In the genomic region with DNA sequence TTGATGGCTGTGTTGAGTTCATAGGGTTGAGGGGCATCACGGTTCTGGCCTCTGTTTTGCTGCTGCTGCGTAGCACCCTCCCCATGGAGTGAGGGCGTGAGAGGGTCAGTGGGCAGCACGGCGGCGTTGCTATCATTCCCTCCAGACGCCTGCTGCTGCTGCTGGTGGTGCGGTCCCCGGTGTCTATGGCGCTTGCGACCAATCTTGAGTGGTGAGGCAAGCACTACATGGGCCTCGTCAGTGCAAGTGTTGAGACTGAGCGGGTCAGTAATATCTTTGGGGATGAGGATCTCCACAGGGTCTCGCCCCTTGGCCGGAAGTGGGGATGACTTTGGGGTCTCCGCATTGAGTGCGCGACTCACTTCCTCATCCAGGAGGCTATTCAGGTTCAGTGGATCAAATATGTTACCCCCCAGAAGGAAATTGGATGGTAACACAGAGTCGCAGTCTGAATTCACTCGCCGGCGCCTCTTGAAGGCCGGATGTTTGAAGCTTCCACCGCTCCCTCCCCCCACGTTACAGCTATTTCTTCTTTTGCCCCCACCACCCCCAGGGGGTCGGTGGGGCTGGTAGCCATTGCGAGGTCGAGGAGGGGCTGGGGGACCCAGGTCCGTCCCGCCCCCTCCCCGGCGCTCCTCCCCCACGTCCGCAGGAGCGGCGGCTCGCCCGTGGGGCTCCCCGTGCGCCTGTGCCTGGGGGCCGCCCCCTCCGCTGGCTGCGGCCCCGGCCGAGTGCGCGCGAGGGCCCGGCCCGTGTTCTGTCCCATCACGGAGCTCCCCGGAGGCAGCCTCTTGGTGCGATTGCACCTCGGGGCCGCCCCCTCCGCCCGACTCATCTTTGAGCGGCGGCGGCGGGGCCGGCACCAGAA, we compare ENCODE assay signal across 8 mouse cellular contexts. TPM values are rescaled to one million over a fixed set of nuclear protein-coding genes. Genes with fewer than 3 reads are reported as not detected.
DNase-seq lines count a peak whose midpoint lies in the region; ATAC-seq and TF ChIP-seq lines count a peak whose summit lies in the region.

No protein-coding gene starts in this region.

- H3K4me3 ChIP-seq in heart, adult 2 months, result peak overlapping the region; percentile 64
- peak overlapping the region; percentile 94 for H3K4me3 ChIP-seq in E14TG2a.4 (replicated peaks; ENCODE audit: low read length)
- peak overlapping the region; percentile 83 for H3K4me3 ChIP-seq in embryonic facial prominence, embryonic 11.5 days (ENCODE audit: low read depth, low read length)
- H3K4me3 ChIP-seq in heart, embryonic 16.5 days (ENCODE audit: low read length), result peak overlapping the region; percentile 84
- peak overlapping the region; percentile 91 for H3K4me3 ChIP-seq in midbrain, embryonic 10.5 days
- H3K4me3 ChIP-seq in stomach, postnatal 0 days (ENCODE audit: low read depth, low read length), result peak overlapping the region; percentile 88

- peak in 1 of 2 experiments; percentile 35 for DNase-seq in heart, adult 2 months
- DNase-seq in heart, postnatal 10 days, result no peak
- DNase-seq in embryonic facial prominence, embryonic 11.5 days (ENCODE audit: low spot score), result peak; percentile 30
- peak; percentile 25 to 41 for DNase-seq in left cerebral cortex, postnatal 36 days (ENCODE audit: low spot score in 2 of 2)
- peak; percentile 34 for DNase-seq in midbrain, embryonic 10.5 days (ENCODE audit: low spot score)
- peak; percentile 64 for DNase-seq in stomach, postnatal 0 days (ENCODE audit: low spot score)

- TF ChIP-seq EP300 in heart, adult 2 months (IDR thresholded peaks at IDR 0.05; ENCODE audit: insufficient read depth, low read depth, low read length), result no peak
- TF ChIP-seq EP300 in stomach, postnatal 0 days (optimal IDR thresholded peaks at IDR 0.05), result no peak

- H3K79me2 ChIP-seq in heart, adult 2 months (replicated peaks; ENCODE audit: control insufficient read depth, insufficient read depth, low read length), result peaks cover 4% of the 10 kb centered on the region; the same call in 1 of the 2 replicates

- no peaks in the 10 kb centered on the region for H3K27me3 ChIP-seq in heart, adult 2 months (ENCODE audit: control insufficient read depth, insufficient read depth, low read length)
- peaks cover 7% of the 10 kb centered on the region for H3K27me3 ChIP-seq in E14TG2a.4 (ENCODE audit: insufficient read depth, low read length)
- no peaks in the 10 kb centered on the region for H3K27me3 ChIP-seq in embryonic facial prominence, embryonic 11.5 days (ENCODE audit: control insufficient read depth, insufficient read depth, low read length)
- H3K27me3 ChIP-seq in heart, embryonic 16.5 days (ENCODE audit: control insufficient read depth, insufficient read depth, low read length), result no peaks in the 10 kb centered on the region
- peaks cover 18% of the 10 kb centered on the region for H3K27me3 ChIP-seq in midbrain, embryonic 10.5 days (ENCODE audit: low read depth, poor library complexity, severe bottlenecking)
- no peaks in the 10 kb centered on the region for H3K27me3 ChIP-seq in stomach, postnatal 0 days (ENCODE audit: control insufficient read depth, insufficient read depth, low read length)

- H3K4me1 ChIP-seq in heart, adult 2 months (ENCODE audit: control insufficient read depth, insufficient read depth, low read length), result peaks cover 19% of the 10 kb centered on the region
- H3K4me1 ChIP-seq in E14TG2a.4 (replicated peaks; ENCODE audit: low read depth, low read length), result peaks cover 60% of the 10 kb centered on the region
- H3K4me1 ChIP-seq in embryonic facial prominence, embryonic 11.5 days (ENCODE audit: control insufficient read depth, insufficient read depth, low read length), result peaks cover 8% of the 10 kb centered on the region
- peaks cover 27% of the 10 kb centered on the region for H3K4me1 ChIP-seq in heart, embryonic 16.5 days (ENCODE audit: control insufficient read depth, insufficient read depth, low read length)
- peaks cover 51% of the 10 kb centered on the region for H3K4me1 ChIP-seq in midbrain, embryonic 10.5 days
- H3K4me1 ChIP-seq in stomach, postnatal 0 days (replicated peaks; ENCODE audit: control insufficient read depth, insufficient read depth), result peaks cover 10% of the 10 kb centered on the region; the same call in 1 of the 2 replicates

- peaks cover 11% of the 10 kb centered on the region for H3K36me3 ChIP-seq in heart, adult 2 months (ENCODE audit: control insufficient read depth, insufficient read depth, low read length)
- H3K36me3 ChIP-seq in E14TG2a.4 (ENCODE audit: insufficient read depth, low read length), result peaks cover 50% of the 10 kb centered on the region
- H3K36me3 ChIP-seq in embryonic facial prominence, embryonic 11.5 days (replicated peaks; ENCODE audit: control insufficient read depth, insufficient read depth, low read depth, low read length), result no peaks in the 10 kb centered on the region; the same call in none of the 2 replicates
- peaks cover 25% of the 10 kb centered on the region for H3K36me3 ChIP-seq in heart, embryonic 16.5 days (ENCODE audit: control insufficient read depth, insufficient read depth)
- H3K36me3 ChIP-seq in midbrain, embryonic 10.5 days, result peaks cover 48% of the 10 kb centered on the region
- peaks cover 15% of the 10 kb centered on the region for H3K36me3 ChIP-seq in stomach, postnatal 0 days (ENCODE audit: control insufficient read depth, insufficient read depth, low read length)

- no peak for TF ChIP-seq CTCF in heart, adult 2 months (IDR thresholded peaks at IDR 0.05)
- TF ChIP-seq CTCF in E14TG2a.4 (conservative IDR thresholded peaks at IDR 0.05; ENCODE audit: low read length), result no peak
- no peak for TF ChIP-seq CTCF in stomach, postnatal 0 days (IDR thresholded peaks at IDR 0.05; ENCODE audit: low read depth)

- no peaks in the 10 kb centered on the region for H3K9me3 ChIP-seq in E14TG2a.4 (ENCODE audit: low read length)
- H3K9me3 ChIP-seq in embryonic facial prominence, embryonic 11.5 days (replicated peaks; ENCODE audit: control insufficient read depth, low read length), result no peaks in the 10 kb centered on the region
- H3K9me3 ChIP-seq in heart, embryonic 16.5 days (replicated peaks; ENCODE audit: control insufficient read depth, low read length), result peaks cover 3% of the 10 kb centered on the region; the same call in 1 of the 2 replicates
- H3K9me3 ChIP-seq in midbrain, embryonic 10.5 days (replicated peaks), result no peaks in the 10 kb centered on the region
- H3K9me3 ChIP-seq in stomach, postnatal 0 days (ENCODE audit: control insufficient read depth, low read length), result no peaks in the 10 kb centered on the region

- intact Hi-C loops in heart, adult 2 months (cut with DNase I), result loop anchor here (2.0 to 10.0 kb wide), 4 partner anchors 253 to 801 kb away; a partner anchor contains a TSS
- intact Hi-C loops in heart, postnatal 10 days (cut with DNase I), result loop anchor here (10.0 kb wide), 1 partner anchor 379 kb away; a partner anchor contains a TSS
- intact Hi-C loops in left cerebral cortex, postnatal 36 days (cut with DNase I), result no loop called here

- WGBS in heart, adult 2 months, result 1% methylated on average over 61 of the region's 62 CpGs
- 5% methylated on average over 58 of the region's 62 CpGs for WGBS in embryonic facial prominence, embryonic 11.5 days
- 2% methylated on average over 52 of the region's 62 CpGs for WGBS in heart, embryonic 16.5 days
- 5% methylated on average over 60 of the region's 62 CpGs for WGBS in midbrain, embryonic 10.5 days
- WGBS in stomach, postnatal 0 days, result 1% methylated on average over 58 of the region's 62 CpGs

- peak overlapping the region; percentile 97 for H3K27ac ChIP-seq in heart, adult 2 months
- H3K27ac ChIP-seq in embryonic facial prominence, embryonic 11.5 days (replicated peaks; ENCODE audit: low read depth, low read length), result peak overlapping the region; percentile 97
- H3K27ac ChIP-seq in heart, embryonic 16.5 days (ENCODE audit: low read length), result peak overlapping the region; percentile 100
- H3K27ac ChIP-seq in midbrain, embryonic 10.5 days (replicated peaks), result peak overlapping the region; percentile 95
- H3K27ac ChIP-seq in stomach, postnatal 0 days (replicated peaks), result peak overlapping the region; percentile 98

- H3K4me2 ChIP-seq in embryonic facial prominence, embryonic 11.5 days (ENCODE audit: low read depth, low read length), result peak overlapping the region; percentile 60
- peak overlapping the region; percentile 90 for H3K4me2 ChIP-seq in heart, embryonic 16.5 days (ENCODE audit: low read depth, low read length)
- peak overlapping the region; percentile 87 for H3K4me2 ChIP-seq in stomach, postnatal 0 days (replicated peaks; ENCODE audit: low read depth)

- H3K9ac ChIP-seq in heart, adult 2 months (ENCODE audit: low read depth, low read length), result peak overlapping the region; percentile 82
- H3K9ac ChIP-seq in embryonic facial prominence, embryonic 11.5 days (replicated peaks; ENCODE audit: low read length), result peak overlapping the region; percentile 95
- H3K9ac ChIP-seq in heart, embryonic 16.5 days (ENCODE audit: low read length), result peak overlapping the region; percentile 91
- H3K9ac ChIP-seq in stomach, postnatal 0 days (ENCODE audit: low read length), result peak overlapping the region; percentile 94

- ATAC-seq in embryonic facial prominence, embryonic 11.5 days (replicated peaks; ENCODE audit: insufficient number of reproducible peaks, low FRiP score, low TSS enrichment, low read depth), result peak; percentile 19
- peak; percentile 2 for ATAC-seq in heart, embryonic 16.5 days (replicated peaks; ENCODE audit: extremely low read depth, insufficient read depth, low FRiP score)
- peak; percentile 25 for ATAC-seq in stomach, postnatal 0 days (ENCODE audit: low FRiP score, low TSS enrichment)

- TF ChIP-seq POLR2A in heart, adult 2 months (IDR thresholded peaks at IDR 0.05; ENCODE audit: insufficient read depth, low read depth, low read length), result no peak

RNA-seq across cellular contexts. Expression of a gene that starts 2.1 kb away (rescaled TPM):
- total RNA-seq in heart, adult 2 months (2021), result 10 to 100 TPM; 21.3 to 26.0 TPM
- polyA plus RNA-seq in heart, adult 2 months (2012; rRNA removed), result 24.1 and 31.5 TPM in 2 replicates
- 10 to 100 TPM; 26.2 to 41.3 TPM for total RNA-seq in heart, postnatal 10 days (2021)
- polyA plus RNA-seq in embryonic facial prominence, embryonic 11.5 days (2014; fragmentation: Nextera tagmentation; extraction: Ambion mirVana), result 11.5 and 12.5 TPM in 2 replicates
- 5.6 and 5.7 TPM in 2 replicates for polyA plus RNA-seq in heart, embryonic 16.5 days (2015; fragmentation: Nextera tagmentation; extraction: Ambion mirVana)
- total RNA-seq in left cerebral cortex, postnatal 36 days (2021), result 10 to 100 TPM; 33.5 to 42.8 TPM
- polyA plus RNA-seq in midbrain, embryonic 10.5 days (2016; fragmentation: Nextera tagmentation; extraction: Ambion mirVana), result 11.7 and 12.5 TPM in 2 replicates
- polyA plus RNA-seq in stomach, postnatal 0 days (2015; fragmentation: Nextera tagmentation; extraction: Ambion mirVana), result 5.8 and 6.8 TPM in 2 replicates

RNA-seq across cellular contexts. Expression of a gene that starts 2.2 kb away (rescaled TPM):
- under 1 TPM; 0.44 to 0.52 TPM for total RNA-seq in heart, adult 2 months (2021)
- polyA plus RNA-seq in heart, adult 2 months (2012; rRNA removed), result 0.39 and 0.50 TPM in 2 replicates
- 1 to 10 TPM; 2.8 to 3.1 TPM for total RNA-seq in heart, postnatal 10 days (2021)
- 22.0 and 23.1 TPM in 2 replicates for polyA plus RNA-seq in embryonic facial prominence, embryonic 11.5 days (2014; fragmentation: Nextera tagmentation; extraction: Ambion mirVana)
- polyA plus RNA-seq in heart, embryonic 16.5 days (2015; fragmentation: Nextera tagmentation; extraction: Ambion mirVana), result 9.6 and 9.9 TPM in 2 replicates
- total RNA-seq in left cerebral cortex, postnatal 36 days (2021), result 1 to 10 TPM; 4.6 to 7.2 TPM
- 13.8 and 16.1 TPM in 2 replicates for polyA plus RNA-seq in midbrain, embryonic 10.5 days (2016; fragmentation: Nextera tagmentation; extraction: Ambion mirVana)
- 2.6 and 2.7 TPM in 2 replicates for polyA plus RNA-seq in stomach, postnatal 0 days (2015; fragmentation: Nextera tagmentation; extraction: Ambion mirVana)

RNA-seq across cellular contexts. Expression of a gene that starts 6.7 kb away (rescaled TPM):
- 10 to 100 TPM in 1 of 2 experiments, 1 to 10 TPM in 1; 7.4 to 10.8 TPM for total RNA-seq in heart, adult 2 months (2021)
- polyA plus RNA-seq in heart, adult 2 months (2012; rRNA removed), result 6.8 and 12.0 TPM in 2 replicates
- 10 to 100 TPM; 13.4 to 17.4 TPM for total RNA-seq in heart, postnatal 10 days (2021)
- polyA plus RNA-seq in embryonic facial prominence, embryonic 11.5 days (2014; fragmentation: Nextera tagmentation; extraction: Ambion mirVana), result 57.6 and 65.1 TPM in 2 replicates
- polyA plus RNA-seq in heart, embryonic 16.5 days (2015; fragmentation: Nextera tagmentation; extraction: Ambion mirVana), result 20.5 and 22.6 TPM in 2 replicates
- total RNA-seq in left cerebral cortex, postnatal 36 days (2021), result 10 to 100 TPM; 23.5 to 28.6 TPM
- 62.6 and 63.9 TPM in 2 replicates for polyA plus RNA-seq in midbrain, embryonic 10.5 days (2016; fragmentation: Nextera tagmentation; extraction: Ambion mirVana)
- polyA plus RNA-seq in stomach, postnatal 0 days (2015; fragmentation: Nextera tagmentation; extraction: Ambion mirVana), result 16.8 and 17.2 TPM in 2 replicates

RNA-seq across cellular contexts. Expression of a gene that starts 39.9 kb away (rescaled TPM):
- 100 to 1,000 TPM; 254 to 258 TPM for total RNA-seq in heart, adult 2 months (2021)
- 223 and 251 TPM in 2 replicates for polyA plus RNA-seq in heart, adult 2 months (2012; rRNA removed)
- 100 to 1,000 TPM; 279 to 287 TPM for total RNA-seq in heart, postnatal 10 days (2021)
- polyA plus RNA-seq in embryonic facial prominence, embryonic 11.5 days (2014; fragmentation: Nextera tagmentation; extraction: Ambion mirVana), result 76.1 and 78.8 TPM in 2 replicates
- polyA plus RNA-seq in heart, embryonic 16.5 days (2015; fragmentation: Nextera tagmentation; extraction: Ambion mirVana), result 164 and 189 TPM in 2 replicates
- total RNA-seq in left cerebral cortex, postnatal 36 days (2021), result 100 to 1,000 TPM; 166 to 203 TPM
- 75.6 and 75.8 TPM in 2 replicates for polyA plus RNA-seq in midbrain, embryonic 10.5 days (2016; fragmentation: Nextera tagmentation; extraction: Ambion mirVana)
- 100 and 110 TPM in 2 replicates for polyA plus RNA-seq in stomach, postnatal 0 days (2015; fragmentation: Nextera tagmentation; extraction: Ambion mirVana)

RNA-seq across cellular contexts. Expression of a gene that starts 44.0 kb away (rescaled TPM):
- 1 to 10 TPM in 1 of 2 experiments, under 1 TPM in 1; 0.94 to 1.2 TPM for total RNA-seq in heart, adult 2 months (2021)
- 1.6 and 1.7 TPM in 2 replicates for polyA plus RNA-seq in heart, adult 2 months (2012; rRNA removed)
- 1 to 10 TPM; 1.6 to 1.7 TPM for total RNA-seq in heart, postnatal 10 days (2021)
- 1.6 and 2.5 TPM in 2 replicates for polyA plus RNA-seq in embryonic facial prominence, embryonic 11.5 days (2014; fragmentation: Nextera tagmentation; extraction: Ambion mirVana)
- polyA plus RNA-seq in heart, embryonic 16.5 days (2015; fragmentation: Nextera tagmentation; extraction: Ambion mirVana), result 1.6 and 1.9 TPM in 2 replicates
- 10 to 100 TPM; 70.1 to 79.5 TPM for total RNA-seq in left cerebral cortex, postnatal 36 days (2021)
- polyA plus RNA-seq in midbrain, embryonic 10.5 days (2016; fragmentation: Nextera tagmentation; extraction: Ambion mirVana), result 5.1 and 8.4 TPM in 2 replicates
- 1.0 TPM in 2 replicates for polyA plus RNA-seq in stomach, postnatal 0 days (2015; fragmentation: Nextera tagmentation; extraction: Ambion mirVana)

Comparison
In these comparisons a context has a peak if more than half of its experiments do, and no peak if none do; other contexts are left out.
1. DNase-seq: peak in embryonic facial prominence, embryonic 11.5 days (single experiment), left cerebral cortex, postnatal 36 days (2 of 2), midbrain, embryonic 10.5 days (single experiment) and stomach, postnatal 0 days (single experiment); none in heart, postnatal 10 days (0 of 2).
2. Peak in every context shown above with its lines, with median percentiles within 50 percentile points of each other: H3K27ac ChIP-seq, H3K4me3 ChIP-seq, H3K9ac ChIP-seq, ATAC-seq and H3K4me2 ChIP-seq.